Mouse (Mus musculus) embryonic fibroblast, embryonic 13.5 days (primary cell): ENCODE data around the gene Naxd.

Experiments used
- CTCF ChIP-seq: IDR thresholded peaks from 2 replicates; pipeline ENCODE4 v1.5.1; 2011; ENCODE audit warnings: mild to moderate bottlenecking, control low read depth, low read length, moderate library complexity, borderline replicate concordance; ENCODE audit not compliant: insufficient read depth
- POLR2A ChIP-seq: IDR thresholded peaks from 2 replicates; pipeline ENCODE4 v1.6.1; 2011; ENCODE audit warnings: low read depth, mild to moderate bottlenecking, control low read depth, low read length, moderate library complexity

DNA sequence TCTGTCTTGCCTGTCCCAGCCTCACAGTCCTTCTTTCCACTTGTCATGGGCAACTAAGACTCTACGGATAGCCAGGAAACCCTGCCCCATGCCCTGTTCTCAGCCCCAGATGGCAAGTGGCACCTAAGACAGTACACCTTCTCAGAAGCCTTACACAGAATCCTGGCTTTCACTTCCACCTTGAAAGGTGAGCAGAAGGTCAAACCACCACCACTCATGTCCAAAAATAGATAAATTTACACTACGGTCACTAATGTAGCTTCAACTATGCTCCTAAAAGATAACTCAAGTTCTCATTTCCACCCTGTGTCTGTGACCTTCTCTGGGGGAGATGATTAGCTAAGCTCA, 33.8 kb upstream of the Naxd start:
- TF ChIP-seq CTCF (no peak), POLR2A (no peak)
